Mouse (Mus musculus): ENCODE data around the gene Fgf10.

- no peak for TF ChIP-seq CTCF (IDR thresholded peaks at IDR 0.05; ENCODE audit: low read depth)
- no peak for TF ChIP-seq EP300 (IDR thresholded peaks at IDR 0.05; ENCODE audit: low read depth)
These were observed 75.2 kb downstream of the Fgf10 start for GRCm38 (mm10) chr13:118744806-118745205.
